Mouse (Mus musculus): ENCODE measurements around the gene Rps15. TPM values are rescaled to one million over a fixed set of nuclear protein-coding genes. Genes with fewer than 3 reads are reported as not detected.

Gene Rps15
- polyA plus RNA-seq, 1 experiment from 2014 or later: 1,053 TPM

DNA sequence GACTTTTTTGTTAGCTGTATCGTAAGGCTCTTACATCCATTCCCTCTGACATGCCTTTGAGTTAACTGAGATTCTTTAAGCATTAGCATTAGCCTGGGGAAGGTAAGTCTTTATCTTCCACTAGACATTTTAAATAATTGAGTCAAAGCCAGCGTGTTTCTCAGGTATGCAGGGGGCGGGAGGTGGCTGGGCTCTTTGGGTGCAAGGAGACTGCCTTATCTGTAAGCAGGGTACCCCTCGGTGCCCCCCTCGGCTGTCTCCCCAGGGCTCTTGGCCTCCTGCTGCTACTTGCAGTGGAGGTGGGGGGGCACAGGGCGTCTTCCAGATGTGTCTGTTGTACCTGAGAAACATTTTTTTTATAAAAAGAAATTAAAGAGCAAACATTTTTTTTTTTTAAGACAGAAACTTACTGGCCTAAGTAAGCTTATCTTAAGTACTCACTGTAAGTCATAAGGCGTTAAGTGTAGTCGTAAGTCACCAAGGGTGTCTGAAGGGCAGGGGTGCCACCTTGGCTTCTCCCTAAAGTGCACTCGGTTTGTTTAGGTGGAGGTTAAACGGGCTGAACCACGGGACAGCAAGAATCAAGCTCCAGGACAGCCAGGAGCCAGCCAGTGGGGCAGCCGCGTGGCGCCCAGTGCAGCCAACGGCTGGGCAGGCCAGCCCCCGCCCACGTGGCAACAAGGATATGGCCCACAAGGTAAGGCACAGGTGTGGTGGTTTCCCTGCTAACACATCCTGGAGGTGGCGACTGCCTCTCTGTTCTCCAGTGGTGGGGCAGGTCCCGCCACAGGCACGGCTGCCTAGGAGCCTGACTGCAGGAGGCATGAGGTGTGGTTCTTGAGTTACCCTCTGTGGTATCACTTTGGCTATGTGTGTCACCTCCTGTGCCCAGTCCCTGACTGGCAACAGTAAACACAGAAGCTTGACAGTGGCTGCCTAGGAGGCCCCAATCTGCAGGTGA, 9.5 kb upstream of the Rps15 start:
- H3K27ac ChIP-seq (replicated peaks): no peak overlapping the region
- 90% methylated on average over 20 of the region's 20 CpGs for WGBS
- DNase-seq (ENCODE audit: low spot score): no peak
- H3K4me3 ChIP-seq: no peak overlapping the region
- no peaks in the 10 kb centered on the region for H3K9me3 ChIP-seq (replicated peaks)
- no peaks in the 10 kb centered on the region for H3K27me3 ChIP-seq (ENCODE audit: low read depth, poor library complexity, severe bottlenecking)
- peaks cover 100% of the 10 kb centered on the region for H3K36me3 ChIP-seq
- H3K4me1 ChIP-seq: peaks cover 10% of the 10 kb centered on the region

DNA sequence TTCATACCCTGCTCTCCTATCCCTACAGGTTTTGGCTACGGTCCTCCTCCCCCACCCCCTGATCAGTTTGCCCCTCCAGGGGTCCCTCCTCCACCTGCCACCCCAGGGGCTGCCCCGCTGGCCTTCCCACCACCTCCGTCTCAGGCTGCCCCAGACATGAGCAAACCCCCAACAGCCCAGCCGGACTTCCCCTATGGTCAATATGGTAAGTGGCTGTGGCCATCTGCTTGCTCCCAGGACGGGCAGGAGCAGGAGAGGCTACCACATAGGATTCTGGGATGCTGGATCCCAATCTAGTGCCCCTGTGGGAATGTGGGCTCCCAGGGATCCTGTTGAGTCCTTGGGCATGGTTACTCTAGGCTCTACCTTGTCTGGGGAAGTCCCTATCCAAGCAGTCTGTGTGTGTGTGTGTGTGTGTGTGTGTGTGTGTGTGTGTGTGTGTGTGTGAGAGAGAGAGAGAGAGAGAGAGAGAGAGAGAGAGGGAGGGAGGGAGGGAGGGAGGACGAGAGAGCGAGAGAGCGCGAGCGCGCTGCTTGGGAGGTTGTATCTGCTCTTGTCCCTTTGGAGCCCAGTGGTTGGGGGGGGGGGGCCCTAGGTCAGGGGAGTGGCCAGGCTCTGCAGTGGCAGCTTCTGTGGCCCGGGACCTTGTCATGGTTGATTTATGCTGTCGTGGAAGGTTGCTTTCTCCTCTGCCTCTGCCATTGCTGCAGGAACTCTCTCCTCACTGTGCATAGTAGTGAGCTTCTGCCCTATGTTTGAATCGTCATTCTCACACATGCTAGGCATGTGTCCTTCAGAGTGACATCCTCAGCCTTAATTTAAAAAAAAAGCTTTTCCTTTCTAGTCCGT, 6.8 kb upstream of the Rps15 start:
- 83% methylated on average over 15 of the region's 15 CpGs for WGBS

GRCm38 (mm10) chr10:80288097-80288496, 4.2 kb upstream of the Rps15 start:
- H3K9me3 ChIP-seq (replicated peaks): no peaks in the 10 kb centered on the region
- H3K27ac ChIP-seq (replicated peaks): no peak overlapping the region
- H3K27me3 ChIP-seq (ENCODE audit: low read depth, poor library complexity, severe bottlenecking): no peaks in the 10 kb centered on the region
- no peak for DNase-seq (ENCODE audit: low spot score)
- H3K4me3 ChIP-seq: no peak overlapping the region
- peaks cover 65% of the 10 kb centered on the region for H3K36me3 ChIP-seq
- WGBS: 94% methylated on average over 12 of the region's 12 CpGs
- peaks cover 13% of the 10 kb centered on the region for H3K4me1 ChIP-seq

More for the DNA sequence above, 6.8 kb upstream of the Rps15 start:
- H3K9me3 ChIP-seq (replicated peaks): no peaks in the 10 kb centered on the region
- H3K36me3 ChIP-seq: peaks cover 90% of the 10 kb centered on the region
- DNase-seq (ENCODE audit: low spot score): no peak
- H3K27me3 ChIP-seq (ENCODE audit: low read depth, poor library complexity, severe bottlenecking): no peaks in the 10 kb centered on the region
- H3K27ac ChIP-seq (replicated peaks): no peak overlapping the region
- H3K4me3 ChIP-seq: no peak overlapping the region
- H3K4me1 ChIP-seq: peaks cover 10% of the 10 kb centered on the region

GRCm38 (mm10) chr10:80288657-80289056, 3.6 kb upstream of the Rps15 start:
- H3K27me3 ChIP-seq (ENCODE audit: low read depth, poor library complexity, severe bottlenecking): no peaks in the 10 kb centered on the region
- WGBS: 72% methylated on average over 8 of the region's 8 CpGs
- no peaks in the 10 kb centered on the region for H3K9me3 ChIP-seq (replicated peaks)
- DNase-seq (ENCODE audit: low spot score): no peak
- no peak overlapping the region for H3K4me3 ChIP-seq
- peaks cover 65% of the 10 kb centered on the region for H3K36me3 ChIP-seq
- H3K4me1 ChIP-seq: peaks cover 18% of the 10 kb centered on the region
- no peak overlapping the region for H3K27ac ChIP-seq (replicated peaks)

GRCm38 (mm10) chr10:80293325-80293724, 1.1 kb downstream of the Rps15 start:
- Histone ChIP-seq H3K36me3 (peaks cover 34% of the 10 kb centered on the region), H3K4me1 (peaks cover 60% of the 10 kb centered on the region), H3K4me3 (peak overlapping the region; percentile 95), H3K27ac (replicated peaks) (peak overlapping the region; percentile 99), H3K9me3 (replicated peaks) (no peaks in the 10 kb centered on the region), H3K27me3 (ENCODE audit: low read depth, poor library complexity, severe bottlenecking) (peaks cover 17% of the 10 kb centered on the region)
- no peak for DNase-seq (ENCODE audit: low spot score)
- 34% methylated on average over 14 of the region's 14 CpGs for WGBS

GRCm38 (mm10) chr10:80294311-80294710, 2.1 kb downstream of the Rps15 start:
- H3K4me1 ChIP-seq: peaks cover 69% of the 10 kb centered on the region
- peaks cover 27% of the 10 kb centered on the region for H3K27me3 ChIP-seq (ENCODE audit: low read depth, poor library complexity, severe bottlenecking)
- peaks cover 24% of the 10 kb centered on the region for H3K36me3 ChIP-seq
- H3K27ac ChIP-seq (replicated peaks): no peak overlapping the region
- no peaks in the 10 kb centered on the region for H3K9me3 ChIP-seq (replicated peaks)
- peak overlapping the region; percentile 95 for H3K4me3 ChIP-seq
- no peak for DNase-seq (ENCODE audit: low spot score)
- 81% methylated on average over 4 of the region's 4 CpGs for WGBS

- peaks cover 23% of the 10 kb centered on the region for H3K36me3 ChIP-seq
- H3K4me1 ChIP-seq: peaks cover 75% of the 10 kb centered on the region
- peaks cover 33% of the 10 kb centered on the region for H3K27me3 ChIP-seq (ENCODE audit: low read depth, poor library complexity, severe bottlenecking)
- WGBS: 54% methylated on average over 7 of the region's 7 CpGs
- no peaks in the 10 kb centered on the region for H3K9me3 ChIP-seq (replicated peaks)
- H3K4me3 ChIP-seq: peak overlapping the region; percentile 95
- no peak for DNase-seq (ENCODE audit: low spot score)
- H3K27ac ChIP-seq (replicated peaks): no peak overlapping the region
Measured at GRCm38 (mm10) chr10:80294788-80295303, 2.6 kb downstream of the Rps15 start.

DNA sequence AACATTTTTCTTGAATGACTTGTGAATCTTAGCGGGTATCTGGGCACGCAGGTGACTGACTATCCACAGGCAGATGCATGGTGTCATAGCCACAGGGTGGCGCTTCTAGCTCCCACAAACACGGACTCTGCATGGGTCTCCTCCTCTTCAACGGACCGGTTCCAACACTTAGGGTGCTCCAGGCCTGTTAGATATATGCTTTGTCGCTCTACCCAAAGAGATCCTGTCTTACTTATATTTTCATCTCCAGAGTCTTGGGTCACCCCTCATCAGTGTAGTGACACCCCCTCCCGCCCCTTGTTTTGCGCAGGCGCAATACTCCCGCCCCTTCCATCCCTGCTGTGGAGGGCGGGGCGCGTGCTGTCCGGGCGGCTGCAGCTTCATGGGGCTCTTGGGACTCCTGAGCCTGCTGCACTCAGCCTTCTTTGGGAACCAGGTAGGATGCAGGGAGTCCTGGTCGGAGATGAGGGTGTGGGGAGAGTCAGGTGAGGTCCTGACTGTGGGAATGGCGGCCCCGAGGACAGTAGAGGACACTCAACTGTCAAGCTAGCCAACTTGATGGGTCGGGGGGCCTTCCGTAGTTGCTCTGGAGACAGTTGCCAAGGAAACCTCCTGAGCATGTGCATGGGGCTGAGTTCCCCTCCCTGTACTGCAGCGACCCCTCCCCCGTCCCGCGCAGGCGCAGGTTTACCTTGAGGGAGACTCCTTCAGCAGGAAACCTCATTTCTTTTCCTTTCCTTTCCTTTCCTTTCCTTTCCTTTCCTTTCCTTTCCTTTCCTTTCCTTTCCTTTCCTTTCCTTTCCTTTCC, 3.6 kb downstream of the Rps15 start, which contains the start of gene Apc2:
Apc2 (plus strand) TSS at position 360 of the 808 bp plus-strand sequence.
- H3K4me1 ChIP-seq: peaks cover 85% of the 10 kb centered on the region
- peaks cover 42% of the 10 kb centered on the region for H3K27me3 ChIP-seq (ENCODE audit: low read depth, poor library complexity, severe bottlenecking)
- H3K9me3 ChIP-seq (replicated peaks): no peaks in the 10 kb centered on the region
- peaks cover 23% of the 10 kb centered on the region for H3K36me3 ChIP-seq
- peak within 1 kb of the TSS; percentile 95 for H3K4me3 ChIP-seq
- WGBS: under 1% methylated on average over 26 of the region's 26 CpGs
- DNase-seq (ENCODE audit: low spot score): peak; percentile 89
- peak within 1 kb of the TSS; percentile 97 for H3K27ac ChIP-seq (replicated peaks)

DNA sequence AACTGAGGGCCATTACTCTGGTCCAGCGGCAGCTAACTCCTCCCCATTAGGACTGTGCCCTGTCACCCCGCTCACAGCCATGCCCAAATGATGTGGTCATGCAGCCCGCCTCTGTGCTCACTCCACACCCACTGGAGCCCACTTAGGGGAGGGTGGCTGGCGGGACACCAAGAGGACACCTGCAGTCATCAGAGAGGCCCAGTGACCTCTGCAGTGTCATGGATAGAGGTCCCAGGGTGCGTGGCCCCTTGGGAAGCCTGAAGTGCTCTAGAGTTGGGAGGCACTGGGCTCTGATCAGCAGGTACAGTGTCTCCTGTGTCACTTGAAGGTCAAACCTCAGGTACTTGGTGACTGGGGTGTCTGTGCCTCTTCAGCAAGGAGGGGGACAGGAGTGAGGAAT, 4.6 kb downstream of the Rps15 start:
- Histone ChIP-seq H3K27ac (replicated peaks) (peak overlapping the region; percentile 97), H3K4me3 (peak overlapping the region; percentile 95), H3K27me3 (ENCODE audit: low read depth, poor library complexity, severe bottlenecking) (peaks cover 52% of the 10 kb centered on the region), H3K4me1 (peaks cover 93% of the 10 kb centered on the region), H3K36me3 (peaks cover 25% of the 10 kb centered on the region), H3K9me3 (replicated peaks) (no peaks in the 10 kb centered on the region)
- DNase-seq (ENCODE audit: low spot score): no peak
- WGBS: 75% methylated on average over 5 of the region's 5 CpGs

DNA sequence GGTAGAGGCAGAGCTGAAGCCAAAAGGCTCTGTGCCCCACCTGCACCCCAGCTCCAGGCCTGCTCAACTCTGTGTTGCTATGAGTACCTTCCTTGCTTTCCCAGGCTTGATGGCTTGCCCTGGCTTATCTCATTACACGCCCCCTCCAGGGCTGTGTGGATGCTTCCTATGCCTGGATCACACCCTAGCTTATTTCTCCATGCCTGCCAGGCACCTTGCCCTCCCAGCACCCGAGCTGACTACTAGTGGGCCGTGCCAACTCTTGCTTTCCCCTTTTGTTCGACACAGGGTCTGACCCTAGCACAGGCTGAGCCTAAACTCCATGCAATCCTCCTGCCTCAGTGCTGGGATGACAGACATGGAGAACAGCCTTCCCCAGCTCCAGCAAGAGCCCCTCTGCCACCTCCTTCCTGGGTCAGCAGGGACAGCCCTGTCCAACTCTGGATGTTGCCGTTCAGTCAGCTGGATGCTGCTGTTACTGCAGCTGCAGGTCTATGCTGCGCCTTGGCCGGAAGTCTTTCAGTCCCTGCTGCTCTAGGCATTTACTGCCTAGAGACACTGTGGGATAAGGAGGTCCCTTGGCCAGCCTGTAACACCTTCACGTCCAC, 5.4 kb downstream of the Rps15 start:
- H3K4me3 ChIP-seq: no peak overlapping the region; the same call in 1 of the 2 replicates
- H3K4me1 ChIP-seq: peaks cover 96% of the 10 kb centered on the region
- peak overlapping the region; percentile 97 for H3K27ac ChIP-seq (replicated peaks)
- peaks cover 33% of the 10 kb centered on the region for H3K36me3 ChIP-seq
- H3K9me3 ChIP-seq (replicated peaks): no peaks in the 10 kb centered on the region
- peaks cover 52% of the 10 kb centered on the region for H3K27me3 ChIP-seq (ENCODE audit: low read depth, poor library complexity, severe bottlenecking)
- DNase-seq (ENCODE audit: low spot score): no peak
- WGBS: 79% methylated on average over 8 of the region's 8 CpGs

DNA sequence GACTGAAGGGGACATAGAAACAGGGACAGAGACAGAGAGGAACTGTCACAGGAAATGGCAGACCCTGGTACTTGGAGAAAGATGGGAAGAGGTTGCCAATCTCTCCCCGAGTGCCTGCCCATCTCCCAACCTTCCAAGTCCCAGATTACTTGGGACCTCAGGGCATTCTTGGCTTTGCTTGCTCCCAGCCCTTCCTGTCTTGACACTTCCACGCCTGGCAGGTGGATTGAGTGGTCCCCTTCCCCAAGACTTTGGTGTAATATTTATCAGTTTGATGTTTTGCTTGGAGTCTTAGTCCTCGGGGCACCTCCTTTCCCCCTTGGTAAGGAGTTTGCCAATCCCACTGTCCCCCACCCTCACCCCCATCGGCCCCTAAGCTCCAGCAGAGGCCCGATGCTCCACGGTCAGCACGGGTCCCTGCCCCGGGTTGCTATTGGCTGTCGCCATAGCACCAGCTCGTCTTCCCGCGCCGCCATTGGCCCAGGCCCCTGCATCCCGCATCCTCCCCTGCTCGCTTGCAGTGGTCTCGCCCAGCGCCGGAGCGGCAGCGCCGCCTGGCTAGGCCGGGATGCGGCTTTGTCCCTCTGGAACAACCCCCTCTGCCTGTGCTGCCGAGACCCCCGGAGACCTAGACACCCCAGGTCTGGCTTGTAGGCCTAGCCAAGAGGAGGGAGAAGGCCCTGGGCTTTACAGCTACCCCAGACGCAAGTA, 6.5 kb downstream of the Rps15 start:
- H3K27me3 ChIP-seq (ENCODE audit: low read depth, poor library complexity, severe bottlenecking): peaks cover 57% of the 10 kb centered on the region
- H3K4me3 ChIP-seq: peak overlapping the region; percentile 71
- peaks cover 93% of the 10 kb centered on the region for H3K4me1 ChIP-seq
- peak overlapping the region; percentile 97 for H3K27ac ChIP-seq (replicated peaks)
- peaks cover 32% of the 10 kb centered on the region for H3K36me3 ChIP-seq
- DNase-seq (ENCODE audit: low spot score): peak; percentile 95
- 4% methylated on average over 26 of the region's 26 CpGs for WGBS
- no peaks in the 10 kb centered on the region for H3K9me3 ChIP-seq (replicated peaks)

Data from midbrain, embryonic 10.5 days (tissue).